Mouse (Mus musculus): ENCODE results near the gene Etnk1. TPM values are rescaled to one million over a fixed set of nuclear protein-coding genes. Genes with fewer than 3 reads are reported as not detected.

The Etnk1 gene
- polyA plus RNA-seq, 1 experiment: 52.5 TPM

DNA sequence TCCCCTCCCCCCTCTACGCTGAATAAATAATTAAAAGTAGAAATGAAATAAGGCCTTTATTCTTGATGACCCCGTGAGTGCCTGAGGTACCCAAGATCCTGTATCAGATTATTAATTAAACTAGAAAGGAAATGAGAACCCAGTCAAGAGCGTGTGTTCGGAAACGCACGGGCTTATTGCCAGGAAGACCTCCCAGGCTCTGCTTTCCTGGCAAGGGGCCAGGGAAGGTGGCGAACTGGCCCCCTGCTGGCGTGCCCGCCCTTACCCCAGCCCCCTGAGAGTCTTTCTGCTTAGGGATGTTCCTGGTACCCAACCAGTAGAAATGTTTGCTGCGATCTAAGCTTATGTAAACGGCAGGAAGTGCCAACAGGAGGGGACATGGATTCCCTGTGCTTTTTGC, 49.2 kb downstream of the Etnk1 start:
- DNase-seq (ENCODE audit: low read depth): no peak

DNA sequence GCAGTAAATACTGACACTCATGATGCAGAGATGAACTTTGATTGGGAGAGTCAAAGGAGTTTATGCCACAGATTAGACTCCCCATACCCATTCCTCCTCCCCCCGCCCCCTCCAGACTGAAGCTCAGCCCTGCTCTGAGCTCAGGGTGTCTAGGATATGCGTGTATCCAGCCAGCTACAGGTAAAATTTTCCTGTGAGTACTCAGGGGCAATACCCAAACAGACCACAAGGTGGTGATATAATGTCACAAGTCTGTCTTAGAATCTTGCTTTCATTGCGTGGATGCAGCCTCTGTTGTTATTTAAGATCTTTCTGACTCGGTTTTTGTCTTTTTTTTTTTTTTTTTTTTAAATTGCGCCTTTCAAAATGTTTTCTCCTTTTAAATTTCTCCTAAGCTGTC, 52.3 kb downstream of the Etnk1 start:
- peak; percentile 12 for DNase-seq (ENCODE audit: low read depth)

DNA sequence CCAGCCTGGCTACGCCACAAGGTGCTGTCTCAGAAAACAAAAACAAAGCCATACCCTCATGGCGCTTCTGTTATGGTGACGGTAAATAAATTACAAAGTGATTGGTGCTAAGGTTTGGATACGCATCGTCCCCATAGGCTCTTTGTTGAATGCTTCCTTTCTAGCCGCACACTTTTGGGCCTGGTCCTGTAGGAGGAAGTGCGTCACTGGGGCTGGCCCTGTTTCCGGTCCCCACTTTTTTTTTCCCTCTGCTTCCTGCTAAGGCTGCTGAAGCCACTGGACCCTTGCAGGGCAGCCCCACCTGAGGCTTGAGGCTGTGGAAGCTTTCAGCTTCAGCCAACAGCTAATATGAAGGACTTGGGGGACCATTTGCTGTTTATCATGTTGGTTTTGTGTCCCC, 54.2 kb downstream of the Etnk1 start:
- DNase-seq (ENCODE audit: low read depth): no peak

DNA sequence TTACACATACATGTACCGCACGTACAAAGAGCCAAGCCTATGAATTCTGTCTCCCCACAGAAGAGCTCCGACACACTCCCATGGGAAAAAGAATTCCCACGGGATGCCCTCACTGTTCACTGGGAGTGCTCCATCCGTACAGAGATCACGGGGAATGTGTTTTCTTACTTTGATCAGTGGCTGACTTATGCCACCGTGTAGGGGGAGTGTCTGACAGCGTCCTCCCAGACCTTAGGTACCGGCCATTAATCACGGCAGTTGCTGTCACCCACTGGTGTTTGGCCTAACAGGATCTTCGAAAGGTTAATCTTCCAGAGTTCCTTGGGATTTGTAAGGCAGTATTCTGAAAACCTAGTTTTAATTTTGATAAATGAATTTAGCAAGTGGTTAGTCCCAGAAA, 57.0 kb downstream of the Etnk1 start:
- DNase-seq (ENCODE audit: low read depth): no peak

DNA sequence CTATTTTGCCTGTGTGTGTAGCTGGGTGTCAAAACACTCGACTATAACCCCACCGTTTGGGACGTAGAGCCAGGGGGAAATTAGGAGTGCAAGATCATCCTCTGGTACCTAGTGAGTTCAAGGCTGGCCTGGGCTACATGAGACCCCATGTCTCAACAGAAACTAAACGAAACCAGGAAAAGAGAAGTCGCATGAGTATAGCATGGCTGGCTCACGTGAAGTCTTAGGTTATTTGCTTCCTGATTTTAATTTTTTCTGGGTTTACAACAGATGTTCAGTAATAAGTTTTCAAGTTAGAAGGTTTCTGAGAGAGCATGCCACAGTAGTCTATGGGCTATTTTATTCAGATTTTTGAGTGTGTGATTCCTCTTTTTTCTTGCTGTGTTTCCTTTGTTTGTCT, 57.9 kb downstream of the Etnk1 start:
- no peak for DNase-seq (ENCODE audit: low read depth)

DNA sequence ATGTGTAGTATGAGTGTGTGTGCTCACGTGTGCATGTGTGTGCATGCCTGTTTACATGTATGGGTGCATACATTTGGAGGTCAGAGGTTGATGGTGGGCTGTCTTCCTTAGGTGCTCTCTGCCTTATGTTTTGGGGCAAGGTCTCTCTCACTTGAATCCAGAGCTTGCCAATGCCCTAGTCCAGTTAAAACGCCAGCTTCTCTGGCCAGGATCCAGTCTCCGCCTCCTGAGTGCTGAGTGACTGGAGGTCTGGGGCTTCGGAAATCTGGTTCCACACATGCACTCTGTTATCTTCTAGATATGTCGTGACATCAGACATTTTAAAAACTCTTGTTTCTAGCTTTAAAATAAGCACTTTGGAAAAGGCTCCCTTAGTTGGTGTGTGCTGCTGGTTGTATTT, 61.7 kb downstream of the Etnk1 start:
- DNase-seq (ENCODE audit: low read depth): no peak

DNA sequence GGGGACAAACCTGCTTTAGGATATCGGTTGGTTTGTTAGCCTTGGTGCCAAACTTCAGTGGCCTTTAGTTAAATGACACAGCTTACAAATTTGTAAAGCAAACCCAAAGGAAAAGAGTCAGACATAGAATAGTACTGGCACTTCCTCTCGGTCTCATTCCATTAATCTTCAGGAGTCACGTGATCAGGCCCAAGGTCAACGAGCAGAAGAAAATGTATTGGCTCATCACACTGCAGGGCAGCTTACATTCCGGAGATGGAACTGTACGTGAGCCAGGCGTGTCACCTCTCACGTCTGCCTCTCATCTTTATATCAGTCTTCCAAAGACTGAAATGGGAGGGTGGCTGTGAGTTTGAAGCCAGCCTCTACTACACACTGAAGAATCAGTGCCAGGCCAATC, 62.9 kb downstream of the Etnk1 start:
- DNase-seq (ENCODE audit: low read depth): no peak

DNA sequence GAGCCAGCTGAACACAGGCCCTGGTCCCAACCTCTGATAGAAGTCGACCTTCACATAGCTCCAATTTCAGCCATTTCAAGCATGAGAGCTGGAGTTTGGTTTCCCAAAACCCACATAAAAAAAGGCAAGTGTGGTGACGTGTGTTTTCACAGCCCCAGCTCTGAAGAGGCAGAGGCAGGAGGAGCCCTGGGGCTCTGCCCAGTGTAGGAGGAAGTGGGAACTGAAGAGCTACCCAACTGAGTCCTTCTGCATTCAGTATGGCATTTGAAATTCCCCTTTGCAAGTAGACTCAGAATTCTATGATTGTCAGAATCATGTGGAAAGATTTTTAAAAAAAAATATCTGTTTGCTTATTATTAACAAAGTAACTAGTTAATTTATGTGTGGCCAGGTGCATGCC, 63.9 kb downstream of the Etnk1 start:
- no peak for DNase-seq (ENCODE audit: low read depth)

DNA sequence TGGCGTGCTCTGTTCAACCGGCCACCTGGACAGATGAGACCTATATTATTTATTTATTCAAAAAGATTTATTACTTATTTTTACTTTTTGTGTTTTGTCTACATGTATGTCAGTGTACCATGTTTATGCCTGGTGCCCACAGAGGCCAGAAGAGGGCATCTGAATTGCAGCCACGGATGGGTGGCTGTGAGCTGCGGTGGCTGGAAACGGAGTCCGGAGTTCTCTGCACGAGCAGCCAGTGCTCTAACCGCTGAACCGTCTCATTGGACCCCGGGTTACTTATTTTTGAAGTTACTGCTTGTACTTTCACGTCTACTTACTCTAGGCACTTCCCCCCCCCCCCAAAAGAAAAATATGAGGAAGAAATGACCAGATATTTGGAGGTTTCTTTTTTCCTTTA, 65.7 kb downstream of the Etnk1 start:
- DNase-seq (ENCODE audit: low read depth): no peak

DNA sequence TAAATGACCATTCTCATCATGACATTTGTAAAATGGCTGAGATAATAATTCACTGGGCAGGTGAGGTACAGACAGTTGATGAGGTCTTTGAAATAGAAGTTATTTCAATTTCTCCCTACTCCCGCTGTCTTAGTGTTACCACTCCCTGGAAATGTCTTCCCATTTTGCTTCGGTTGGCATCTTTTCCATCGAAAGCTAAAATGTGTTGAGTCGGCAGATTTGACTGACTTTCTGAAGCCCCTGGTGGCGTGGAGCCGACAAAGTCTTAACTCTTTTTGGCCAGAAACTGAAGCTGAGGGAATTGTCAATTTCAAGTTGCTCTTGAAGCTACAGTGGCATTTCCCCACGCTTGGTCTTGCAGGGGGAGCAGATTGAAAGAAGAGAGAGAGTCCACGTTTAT, 67.8 kb downstream of the Etnk1 start:
- no peak for DNase-seq (ENCODE audit: low read depth)

DNA sequence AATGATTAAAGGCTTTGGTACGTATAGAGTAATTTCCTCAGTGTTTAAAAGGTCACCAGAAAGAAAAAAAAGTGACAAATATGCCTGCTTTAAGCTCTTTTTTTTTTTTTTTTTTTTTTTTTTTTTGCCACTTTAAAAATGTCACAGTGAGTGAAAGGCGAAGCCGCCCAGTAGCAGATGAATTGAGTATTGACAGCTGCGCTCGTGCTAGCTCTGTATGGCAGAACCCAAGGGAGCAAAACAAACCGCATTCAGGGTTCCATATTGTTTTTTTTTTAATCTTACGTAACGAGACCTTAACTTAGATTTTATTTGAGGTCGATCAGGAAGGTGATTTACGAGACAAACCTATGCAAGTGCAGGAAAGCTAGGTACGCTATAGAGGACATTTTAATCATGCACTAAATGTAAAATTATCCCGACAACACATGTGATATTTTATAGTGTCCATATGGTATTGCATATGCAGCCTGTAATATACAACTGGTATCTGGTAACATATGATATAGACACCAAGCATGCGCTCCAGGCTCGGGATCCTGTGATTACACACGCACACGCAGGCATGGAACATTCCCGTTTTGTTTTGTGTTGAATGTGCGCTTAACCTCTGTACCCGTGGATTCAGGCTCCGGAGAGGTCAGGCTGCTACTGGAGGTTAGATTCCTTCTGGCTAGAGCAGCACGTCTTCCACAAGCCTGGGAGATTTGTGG, 72.5 kb downstream of the Etnk1 start:
- no peak for DNase-seq (ENCODE audit: low read depth)

DNA sequence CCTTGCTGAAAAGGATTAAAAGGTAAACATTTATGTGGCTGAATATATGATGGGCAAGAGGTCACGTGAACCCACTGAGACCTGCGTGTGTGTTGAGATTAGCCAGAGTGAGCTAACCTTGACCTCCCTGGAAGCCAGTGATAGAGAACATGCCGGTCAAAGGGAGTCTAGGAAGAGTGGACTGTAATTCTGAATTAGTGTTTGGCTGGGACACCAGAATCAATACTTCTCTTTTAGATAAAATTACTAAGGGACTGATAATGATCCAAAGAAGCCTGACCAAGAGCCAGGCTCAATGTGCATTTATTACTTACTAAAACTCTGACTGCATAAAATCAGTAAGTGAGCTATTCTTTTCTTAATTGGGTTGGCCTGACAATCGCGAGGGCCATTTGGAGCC, 76.2 kb downstream of the Etnk1 start:
- no peak for DNase-seq (ENCODE audit: low read depth)

DNA sequence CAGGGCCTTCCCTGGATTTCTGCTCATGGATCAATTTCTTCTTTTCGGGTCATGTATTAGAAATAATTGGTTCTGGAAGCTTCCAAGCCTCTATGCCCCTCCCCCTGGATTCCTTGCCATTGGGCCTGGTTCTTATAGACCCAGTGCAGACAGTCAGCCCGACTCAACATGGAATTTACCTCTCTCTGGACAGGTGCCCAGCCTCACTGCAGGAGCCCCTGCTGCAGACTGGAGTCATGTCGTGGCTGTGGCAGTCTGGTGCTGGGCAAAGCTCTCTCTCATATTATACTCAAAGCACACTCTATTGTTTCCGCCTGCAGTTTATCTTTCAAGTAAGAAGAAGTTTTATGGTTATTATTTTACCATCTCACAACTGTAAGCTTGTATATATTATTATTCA, 90.9 kb downstream of the Etnk1 start:
- no peak for DNase-seq (ENCODE audit: low read depth)

DNA sequence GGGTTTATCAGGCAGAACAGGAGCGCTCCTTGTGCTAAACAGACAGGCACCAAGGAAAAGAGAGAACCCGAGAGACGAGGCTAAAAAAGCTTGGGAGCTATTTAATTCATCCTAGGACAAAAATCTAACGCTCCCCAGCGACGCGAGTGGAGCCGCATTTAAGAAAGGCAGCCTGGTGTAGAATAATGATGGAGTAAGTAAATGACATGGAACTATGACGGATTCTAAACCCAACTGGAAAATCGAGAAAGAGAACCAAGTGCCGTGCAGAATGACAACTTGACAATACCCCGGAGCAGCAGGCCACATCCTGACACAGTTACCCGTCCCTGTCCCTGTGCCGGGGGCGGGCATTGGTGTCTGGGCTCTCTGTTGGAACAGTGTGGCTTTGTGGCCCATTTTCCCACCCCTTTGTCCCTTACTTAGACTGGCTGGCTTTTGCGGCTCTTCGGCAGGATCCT, 92.2 kb downstream of the Etnk1 start:
- no peak for DNase-seq (ENCODE audit: low read depth)

DNA sequence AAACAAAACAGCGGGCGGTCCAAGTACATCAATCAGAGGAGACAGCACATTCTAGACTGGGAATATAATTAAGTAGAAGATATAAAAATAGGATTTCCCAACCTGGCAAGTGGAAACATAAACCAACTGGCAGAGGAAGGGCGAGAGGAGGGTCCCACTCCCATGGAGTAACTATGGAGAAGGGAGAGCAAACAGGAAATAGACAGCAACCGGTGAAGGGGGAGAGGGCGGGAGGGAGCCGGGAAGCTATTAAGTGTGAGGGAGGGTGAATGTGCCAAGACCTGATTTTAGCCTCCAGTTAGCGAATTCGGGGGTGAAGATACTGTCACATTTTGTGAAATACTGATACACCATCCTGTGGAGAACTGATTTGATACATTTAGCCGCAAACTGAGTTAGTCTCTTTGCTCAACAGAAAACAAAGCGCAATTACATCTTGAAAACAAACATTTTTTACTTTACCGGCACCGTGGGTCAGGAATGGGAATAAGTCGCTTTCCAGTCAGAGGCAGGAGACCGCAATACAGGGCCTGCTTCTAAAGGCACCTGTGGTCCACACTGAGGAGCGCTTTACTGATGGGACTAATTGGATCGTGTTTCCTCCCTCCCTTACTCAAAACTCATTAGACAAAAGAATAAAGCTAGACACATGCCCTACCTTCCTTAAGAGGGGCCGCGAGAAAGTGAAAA, 93.0 kb downstream of the Etnk1 start:
- DNase-seq (ENCODE audit: low read depth): no peak

DNA sequence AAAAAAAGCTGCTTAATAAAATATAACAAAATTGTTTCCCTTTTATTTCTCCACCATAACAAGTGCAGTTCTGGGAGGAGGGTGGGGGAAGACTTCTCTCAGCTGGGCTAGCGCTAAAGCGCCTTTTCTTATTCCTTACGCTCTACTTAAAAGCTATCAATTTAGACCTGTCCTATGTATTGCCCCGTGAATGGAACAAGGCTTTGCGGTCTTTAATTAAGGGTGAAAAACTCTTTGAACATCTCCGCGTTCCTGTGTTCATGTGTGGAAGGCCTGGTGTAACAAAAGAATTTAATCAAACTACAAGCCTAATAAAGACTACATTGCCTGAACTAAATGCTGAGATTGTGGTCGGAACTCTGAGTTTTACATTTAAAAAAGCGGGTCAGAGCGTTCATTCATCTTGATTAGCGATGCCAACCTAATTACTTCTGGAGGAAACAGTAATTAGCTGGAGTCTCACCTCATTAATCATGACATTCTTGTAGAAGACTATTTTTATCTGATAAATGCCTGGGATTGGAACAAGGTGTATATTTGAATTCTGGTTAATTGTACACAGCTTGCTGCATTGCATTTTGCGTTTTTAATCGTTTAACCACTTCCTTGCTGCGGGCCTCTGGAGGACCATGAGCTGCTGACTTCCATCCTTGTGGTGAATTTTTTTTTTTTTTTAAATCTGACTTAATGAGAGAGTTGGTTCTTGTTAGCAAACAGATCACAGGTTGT, 93.7 kb downstream of the Etnk1 start:
- DNase-seq (ENCODE audit: low read depth): no peak

DNA sequence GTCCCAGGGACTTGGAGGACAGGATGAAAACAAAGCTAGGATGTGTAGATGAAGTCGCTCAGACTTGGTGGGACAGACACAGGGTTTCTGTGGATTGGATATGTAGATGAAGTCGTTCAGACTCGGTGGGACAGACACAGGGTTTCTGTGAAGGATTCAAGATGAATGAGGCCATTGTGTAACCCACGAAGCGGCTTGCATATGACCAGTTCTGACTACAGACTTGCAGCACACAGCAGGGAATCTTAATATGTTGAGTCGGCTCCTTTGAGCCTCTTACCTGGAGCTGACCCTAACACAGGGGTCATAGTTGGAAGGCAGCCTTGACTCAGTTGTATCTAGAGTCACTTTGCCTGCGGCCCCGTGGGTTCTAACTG, 94.3 kb downstream of the Etnk1 start:
- DNase-seq (ENCODE audit: low read depth): no peak

DNA sequence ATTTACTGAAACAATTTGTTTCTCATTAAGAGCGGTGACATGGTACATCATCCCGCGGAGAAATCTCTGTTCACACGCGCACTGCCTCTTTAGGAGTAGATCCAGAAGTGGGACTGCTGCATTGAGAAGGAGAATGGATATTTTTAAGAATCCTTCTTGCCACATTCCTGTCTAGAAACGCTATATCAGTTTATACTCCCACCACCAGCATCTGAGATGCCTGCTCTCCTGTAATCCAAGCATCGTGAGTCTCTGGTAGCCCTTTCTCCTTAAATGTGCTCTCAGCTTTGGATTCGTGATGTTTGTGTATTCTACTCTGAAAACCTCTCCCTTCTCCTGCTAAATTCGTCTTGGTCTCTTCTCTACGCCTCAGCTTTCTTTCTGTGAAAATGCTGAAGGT, 98.5 kb downstream of the Etnk1 start:
- no peak for DNase-seq (ENCODE audit: low read depth)

DNA sequence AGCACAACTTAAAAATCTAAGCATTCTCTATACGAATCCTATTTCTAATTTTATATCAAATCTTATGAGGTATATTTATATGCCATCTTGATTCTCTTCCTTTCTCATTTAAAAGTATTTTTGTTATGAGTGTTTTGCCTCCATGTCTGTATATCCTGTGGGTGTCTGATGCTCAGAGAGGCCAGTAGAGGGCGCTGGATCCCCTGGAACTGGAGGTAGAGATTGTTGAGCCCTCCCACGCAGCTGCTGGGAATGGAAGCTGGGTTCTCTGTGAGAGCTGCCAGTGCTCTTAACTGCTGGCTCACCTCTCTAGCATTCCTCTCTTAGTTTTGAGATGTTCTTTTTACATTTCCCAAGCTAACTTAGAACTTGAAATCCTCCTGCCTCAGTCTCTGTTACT, 112.2 kb downstream of the Etnk1 start:
- no peak for DNase-seq (ENCODE audit: low read depth)

Data from gonadal fat pad, adult 2 months (tissue).